Mouse (Mus musculus): Measurements from ENCODE around the gene Nlrp1a.

Nlrp1a gene

GRCm38 (mm10) chr11:71144661-71145060 is at the start of gene Nlrp1a:
Gene Nlrp1a (minus strand): TSS chr11:71144704.
- DNase-seq (ENCODE audit: low spot score) = no peak

GRCm38 (mm10) chr11:71169633-71170032 is 25.1 kb upstream of the Nlrp1a start:
- DNase-seq (ENCODE audit: low spot score) = no peak

- DNase-seq (ENCODE audit: low spot score) = no peak
These were observed 19.6 kb upstream of the Nlrp1a start for GRCm38 (mm10) chr11:71164139-71164538.

GRCm38 (mm10) chr11:71159439-71160136 is 15.1 kb upstream of the Nlrp1a start:
- DNase-seq (ENCODE audit: low spot score) = no peak

GRCm38 (mm10) chr11:71155272-71155671 is 10.8 kb upstream of the Nlrp1a start:
- DNase-seq (ENCODE audit: low spot score) = peak; percentile 9

- DNase-seq (ENCODE audit: low spot score) = no peak
These were observed 2.5 kb downstream of the Nlrp1a start for GRCm38 (mm10) chr11:71142031-71142430.

- DNase-seq (ENCODE audit: low spot score) = no peak
These were observed 37.4 kb downstream of the Nlrp1a start for GRCm38 (mm10) chr11:71107128-71107527.

- DNase-seq (ENCODE audit: low spot score) = no peak
These were observed 38.1 kb downstream of the Nlrp1a start for GRCm38 (mm10) chr11:71106261-71107021.

GRCm38 (mm10) chr11:71103931-71104330 is 40.6 kb downstream of the Nlrp1a start:
- no peak for DNase-seq (ENCODE audit: low spot score)

GRCm38 (mm10) chr11:71076342-71076741 is 68.2 kb downstream of the Nlrp1a start:
- DNase-seq (ENCODE audit: low spot score) = no peak

- DNase-seq (ENCODE audit: low spot score) = peak; percentile 56
These were observed 92.0 kb downstream of the Nlrp1a start for GRCm38 (mm10) chr11:71052554-71052953.

Measured in MN1 (cell line).